Mouse (Mus musculus): Measurements from ENCODE around the gene Srarp.

Gene Srarp

DNA sequence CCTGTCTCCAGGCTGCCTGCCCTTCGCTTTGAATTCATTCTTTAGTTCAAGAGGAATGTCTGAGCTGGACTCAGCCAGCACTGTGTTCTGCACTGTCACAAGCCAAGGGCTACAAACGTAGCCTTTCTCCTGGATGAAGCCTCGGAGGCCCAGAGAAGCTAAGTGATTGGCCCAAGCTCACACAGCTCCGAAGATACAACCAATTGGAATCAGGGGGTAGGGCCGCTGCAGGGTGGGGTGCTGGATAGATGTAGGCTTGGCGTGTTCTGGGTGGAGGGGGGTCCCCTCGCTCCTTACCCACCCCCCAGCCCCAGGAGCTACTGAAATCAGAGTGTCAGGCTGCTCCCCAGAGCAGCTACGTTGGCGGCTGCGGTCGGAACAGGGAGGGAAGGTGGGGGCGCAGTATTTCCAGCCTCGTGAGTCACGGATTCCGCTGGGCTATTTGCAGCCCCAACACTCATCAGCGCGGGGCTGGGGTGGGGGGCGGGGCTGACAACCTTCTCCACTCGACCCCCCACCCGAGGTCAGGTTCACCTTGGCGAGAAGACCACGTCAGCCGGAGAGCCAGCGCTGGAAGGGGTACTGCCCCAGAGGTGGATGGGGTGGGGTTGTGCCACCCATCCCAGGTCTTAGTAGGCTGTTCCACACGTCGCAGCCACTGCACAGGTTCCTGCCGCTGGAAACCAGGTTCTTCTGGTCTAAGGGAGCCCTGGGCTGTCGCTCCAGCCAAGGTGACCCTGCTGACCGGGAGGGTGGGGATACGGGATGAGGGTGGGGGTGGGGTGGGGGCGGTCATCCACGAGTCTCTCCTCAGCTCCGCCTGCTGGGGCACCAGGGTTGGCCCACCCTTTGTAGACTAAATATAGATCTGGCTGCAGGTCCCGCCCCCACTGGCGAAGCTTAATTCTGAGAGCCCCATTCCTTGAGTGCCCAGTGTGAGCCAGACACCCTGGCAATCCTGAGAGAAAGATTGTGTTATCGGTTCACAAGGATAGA lies 10.1 kb downstream of the Srarp start:
- DNase-seq (ENCODE audit: low read depth, low spot score) = peak; percentile 87

DNA sequence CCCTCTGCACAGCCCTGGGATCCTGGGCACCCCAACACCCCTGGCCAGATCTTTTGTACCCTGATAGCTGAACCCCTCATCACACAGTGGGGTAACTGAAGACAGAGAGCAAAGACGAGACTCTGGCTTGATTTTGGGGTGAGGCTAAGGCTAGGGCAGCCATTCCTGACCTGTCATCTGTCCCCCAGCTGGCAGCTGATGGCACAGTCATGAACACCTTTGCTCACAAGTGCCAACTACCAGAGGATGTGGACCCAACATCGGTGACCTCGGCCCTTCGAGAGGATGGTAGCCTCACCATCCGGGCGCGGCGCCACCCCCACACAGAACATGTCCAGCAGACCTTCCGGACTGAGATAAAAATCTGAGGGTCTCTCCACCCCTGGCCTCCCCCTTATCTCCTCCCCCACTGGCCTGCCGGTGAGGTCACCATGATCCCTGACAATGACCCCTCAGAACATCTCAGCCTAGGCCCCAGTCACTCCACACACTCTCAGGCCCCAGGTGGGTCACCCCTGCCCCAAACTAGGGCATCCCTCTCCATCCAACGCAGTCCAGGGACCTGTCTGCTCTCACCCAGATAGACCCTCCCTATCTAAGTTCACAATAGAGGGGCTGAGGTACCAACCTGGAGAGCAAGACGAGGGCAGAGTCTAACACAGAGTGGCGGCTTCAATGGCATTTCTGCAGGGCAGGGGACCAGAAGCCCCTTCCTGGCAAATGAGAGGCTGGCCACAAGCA lies 12.0 kb downstream of the Srarp start:
- no peak for DNase-seq (ENCODE audit: low read depth, low spot score)

- DNase-seq (ENCODE audit: low read depth, low spot score) = no peak
These were observed 12.6 kb downstream of the Srarp start for GRCm38 (mm10) chr4:141423288-141423687.

DNA sequence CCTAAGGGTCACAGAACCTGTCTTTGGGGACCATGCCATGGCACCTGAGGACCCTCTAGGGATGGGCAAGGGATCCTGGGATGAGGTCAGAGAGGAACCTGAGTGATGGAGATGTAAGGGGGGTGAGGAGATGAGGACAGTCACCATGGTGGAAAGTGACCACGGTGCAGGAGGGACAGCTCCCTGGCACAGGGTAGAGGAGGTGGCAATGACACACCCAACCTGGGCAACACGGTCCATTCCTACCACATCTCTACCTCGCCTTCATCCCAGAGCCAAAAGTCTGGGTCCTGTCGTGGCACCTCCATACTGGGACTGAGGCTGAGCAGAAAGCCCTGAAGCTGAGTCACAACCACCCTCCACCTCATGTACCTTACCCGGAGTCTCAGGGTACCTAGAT lies 13.1 kb downstream of the Srarp start:
- no peak for DNase-seq (ENCODE audit: low read depth, low spot score)

GRCm38 (mm10) chr4:141421423-141421822 lies 14.5 kb downstream of the Srarp start:
- DNase-seq (ENCODE audit: low read depth, low spot score) = no peak

GRCm38 (mm10) chr4:141420886-141421285 lies 15.0 kb downstream of the Srarp start:
- DNase-seq (ENCODE audit: low read depth, low spot score) = no peak

GRCm38 (mm10) chr4:141420192-141420829 lies 15.6 kb downstream of the Srarp start, which contains the start of gene Hspb7:
TSS of gene Hspb7 (plus strand) at chr4:141420779.
- DNase-seq (ENCODE audit: low read depth, low spot score) = no peak

DNA sequence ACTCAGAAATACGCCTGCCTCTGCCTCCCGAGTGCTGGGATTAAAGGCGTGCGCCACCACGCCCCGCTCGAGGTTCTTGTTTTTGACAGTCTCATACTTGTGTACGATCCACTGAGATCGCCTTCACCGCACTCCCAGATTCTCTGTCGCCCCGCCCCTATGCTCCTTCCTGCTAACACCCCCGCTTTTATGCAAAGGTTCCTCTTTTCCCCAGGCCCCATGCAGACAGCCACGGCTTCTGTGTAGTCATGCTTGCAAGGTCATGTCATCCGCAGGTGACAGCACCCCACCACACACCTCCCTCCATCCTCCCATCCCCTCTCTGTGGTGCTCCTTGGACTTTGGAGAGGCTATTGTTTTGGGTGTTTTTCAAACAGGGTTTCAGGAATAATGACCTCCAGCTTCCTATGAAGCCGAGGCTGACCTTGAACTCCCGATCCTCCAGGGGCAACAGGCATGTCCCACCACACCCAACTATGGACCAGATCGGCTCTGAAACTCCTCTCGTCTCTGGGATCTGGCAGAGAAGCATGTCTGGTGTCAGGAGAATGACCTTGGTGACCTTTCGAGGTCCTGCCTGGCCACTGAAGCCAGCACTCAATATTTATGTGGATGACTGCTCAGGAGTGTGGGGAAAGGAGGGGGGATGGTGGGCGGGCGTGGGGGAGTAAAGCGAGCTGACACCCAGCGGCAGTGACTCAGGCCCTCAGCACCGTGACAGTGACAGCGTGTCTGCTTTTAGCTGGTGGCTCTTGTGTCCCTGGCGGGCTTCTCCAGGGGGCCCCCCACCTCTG lies 16.3 kb downstream of the Srarp start:
- peak; percentile 47 for DNase-seq (ENCODE audit: low read depth, low spot score)

DNA sequence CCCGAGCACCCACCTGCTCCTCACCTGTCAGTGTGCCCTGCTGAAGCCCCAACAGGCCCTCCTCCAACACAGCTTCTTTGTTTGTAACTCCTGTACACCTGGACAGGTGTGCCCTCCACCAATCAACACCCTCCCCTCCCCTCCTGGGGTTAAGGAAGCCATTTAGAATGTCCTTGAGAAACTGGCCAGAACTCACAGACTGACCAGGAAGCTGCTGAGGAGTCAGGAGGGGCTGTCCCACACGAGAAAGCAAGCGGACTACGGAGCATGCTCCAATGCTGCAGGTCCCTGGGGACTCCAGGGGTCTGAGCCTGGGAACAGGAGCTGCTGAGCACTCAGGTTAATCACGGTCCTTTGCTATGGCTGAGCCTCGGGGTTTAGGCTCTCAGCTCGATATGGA lies 20.0 kb downstream of the Srarp start, which contains the start of gene Clcnkb:
Gene Clcnkb (minus strand): TSS at position 91 of the 400 bp plus-strand sequence.
- DNase-seq (ENCODE audit: low read depth, low spot score) = no peak

DNA sequence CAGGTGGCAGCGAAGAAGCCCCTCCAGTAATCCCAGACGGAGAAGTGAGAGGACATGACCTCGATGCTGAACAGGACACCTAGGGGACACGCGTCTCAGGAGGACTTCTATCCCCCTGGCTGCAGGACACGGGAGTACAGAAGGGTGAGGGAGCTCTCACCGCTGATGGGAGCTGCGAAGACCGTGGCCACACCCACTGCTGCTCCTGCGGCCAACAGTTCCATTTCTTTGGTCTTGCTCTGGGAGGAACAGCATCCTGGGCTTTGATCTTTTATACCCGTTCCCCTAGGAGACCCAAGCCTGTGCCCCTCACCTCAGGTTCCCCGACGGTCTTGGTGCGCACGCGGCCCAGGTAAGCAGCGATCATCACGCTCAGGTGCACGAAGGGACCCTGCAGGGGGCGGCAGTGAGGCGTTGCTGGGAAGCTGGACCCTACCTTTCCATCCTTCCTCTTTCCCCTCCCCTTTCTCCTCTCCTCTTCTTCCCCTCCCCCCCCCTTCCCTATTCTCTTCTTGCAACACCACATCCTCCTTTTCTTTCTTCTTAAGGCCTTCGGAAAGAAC lies 24.4 kb downstream of the Srarp start:
- no peak for DNase-seq (ENCODE audit: low read depth, low spot score)

GRCm38 (mm10) chr4:141408577-141408976 lies 27.3 kb downstream of the Srarp start:
- DNase-seq (ENCODE audit: low read depth, low spot score) = no peak

GRCm38 (mm10) chr4:141406516-141407299 lies 29.2 kb downstream of the Srarp start:
- DNase-seq (ENCODE audit: low read depth, low spot score) = peak; percentile 57

DNA sequence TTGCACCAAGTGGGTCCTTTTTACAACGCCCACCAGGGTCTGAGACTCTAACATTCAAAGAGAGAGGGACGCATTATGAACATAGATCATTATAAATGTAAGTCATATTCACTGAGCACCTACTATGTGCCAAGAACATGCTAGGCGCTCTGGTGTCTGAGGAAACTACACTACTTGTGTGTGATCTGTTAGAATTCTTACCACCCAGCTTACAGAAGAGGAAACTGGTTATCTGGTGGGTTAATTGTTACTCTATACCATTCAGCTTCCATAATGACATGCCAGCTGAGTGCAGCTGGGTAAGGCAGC lies 30.6 kb downstream of the Srarp start:
- DNase-seq (ENCODE audit: low read depth, low spot score) = no peak

GRCm38 (mm10) chr4:141404518-141405313 lies 31.2 kb downstream of the Srarp start:
- DNase-seq (ENCODE audit: low read depth, low spot score) = peak; percentile 71

- no peak for DNase-seq (ENCODE audit: low read depth, low spot score)
These were observed 35.7 kb downstream of the Srarp start for GRCm38 (mm10) chr4:141400171-141400570.

DNA sequence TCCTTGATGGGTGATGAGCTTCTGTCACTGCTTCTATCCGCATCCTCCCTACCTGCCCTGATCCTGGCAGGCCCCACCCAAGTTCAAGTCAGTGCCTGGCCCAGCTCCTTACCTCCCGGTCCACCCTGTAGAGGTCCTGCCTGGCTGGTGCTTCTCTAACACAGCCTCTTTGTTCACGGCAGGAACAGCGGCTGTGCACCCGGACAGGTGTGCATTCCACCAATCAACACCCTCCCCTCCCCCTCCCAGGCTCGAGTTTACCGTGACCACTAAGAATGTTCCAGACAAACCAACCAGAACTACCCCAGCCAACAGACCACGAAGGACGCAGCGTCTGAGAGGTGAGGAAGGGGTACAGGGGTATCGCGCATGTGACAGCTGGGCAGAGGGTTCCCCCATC lies 37.4 kb downstream of the Srarp start, which contains the start of gene Clcnka:
Gene Clcnka (minus strand): TSS at position 180 of the 400 bp plus-strand sequence.
- DNase-seq (ENCODE audit: low read depth, low spot score) = no peak

DNA sequence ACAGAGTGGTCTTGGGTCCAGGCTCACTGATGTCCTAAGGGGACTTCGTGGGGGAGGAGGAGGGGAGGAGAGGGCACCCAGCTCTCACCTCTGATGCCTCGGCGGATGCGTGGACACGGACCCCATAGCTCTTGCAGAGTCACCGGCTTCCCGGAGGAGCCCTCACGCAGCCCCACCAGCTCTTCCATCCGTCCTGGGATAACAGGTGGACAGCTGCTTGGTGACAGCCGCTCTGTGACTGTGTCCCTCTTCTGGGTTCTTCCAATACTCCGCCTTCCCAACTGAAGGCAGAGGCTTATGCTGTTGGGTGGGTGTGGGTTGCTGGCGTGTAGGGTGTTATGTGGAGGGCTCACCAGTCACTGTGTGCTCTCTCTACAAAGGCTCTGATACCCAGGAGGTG lies 38.0 kb downstream of the Srarp start:
- DNase-seq (ENCODE audit: low read depth, low spot score) = no peak

DNA sequence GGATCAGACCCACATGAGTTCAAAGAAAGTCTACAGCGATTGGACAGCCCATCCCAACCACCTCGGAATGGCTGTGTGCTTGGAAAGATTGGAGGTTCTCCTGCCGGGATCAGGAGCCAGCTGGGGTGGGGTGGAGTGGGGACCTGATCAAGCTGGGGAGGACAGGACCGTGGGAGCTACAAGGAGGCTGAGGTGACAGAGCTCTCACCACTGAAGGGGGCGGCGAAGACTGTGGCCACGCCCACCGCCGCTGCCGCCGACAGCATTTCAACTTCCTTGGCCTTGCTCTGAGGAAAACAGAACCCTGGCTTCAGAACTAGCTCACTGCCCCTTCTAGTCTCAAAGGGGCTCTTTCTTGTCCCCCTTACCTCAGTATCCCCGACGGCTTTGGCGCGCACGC lies 41.2 kb downstream of the Srarp start:
- DNase-seq (ENCODE audit: low read depth, low spot score) = no peak

- DNase-seq (ENCODE audit: low read depth, low spot score) = no peak
These were observed 44.6 kb downstream of the Srarp start for GRCm38 (mm10) chr4:141391293-141391692.

All from CD4-positive helper T cell, adult 2 months (primary cell).